Mouse (Mus musculus): ENCODE data around the gene Nek5. TPM values are rescaled to one million over a fixed set of nuclear protein-coding genes. Genes with fewer than 3 reads are reported as not detected.
A peak's percentile ranks its signal among the peaks of the same experiment; 100 is the strongest.

The Nek5 gene
- polyA plus RNA-seq, 1 experiment, result 0.79 TPM

GRCm38 (mm10) chr8:22145831-22146230 lies 21.0 kb upstream of the Nek5 start:
- DNase-seq (ENCODE audit: low read depth), result no peak
- TF ChIP-seq POLR2A (IDR thresholded peaks at IDR 0.05; ENCODE audit: borderline replicate concordance, extremely low read depth, insufficient read depth, insufficient read length, poor library complexity, severe bottlenecking) (no peak), CTCF (IDR thresholded peaks at IDR 0.05; ENCODE audit: borderline replicate concordance, extremely low read depth, insufficient read depth, insufficient read length) (no peak)

- DNase-seq (ENCODE audit: low read depth), result no peak
- no peak for TF ChIP-seq CTCF (IDR thresholded peaks at IDR 0.05; ENCODE audit: borderline replicate concordance, extremely low read depth, insufficient read depth, insufficient read length)
- no peak for TF ChIP-seq POLR2A (IDR thresholded peaks at IDR 0.05; ENCODE audit: borderline replicate concordance, extremely low read depth, insufficient read depth, insufficient read length, poor library complexity, severe bottlenecking)
These were observed 19.1 kb upstream of the Nek5 start for GRCm38 (mm10) chr8:22143764-22144491.

- no peak for DNase-seq (ENCODE audit: low read depth)
- no peak for TF ChIP-seq POLR2A (IDR thresholded peaks at IDR 0.05; ENCODE audit: borderline replicate concordance, extremely low read depth, insufficient read depth, insufficient read length, poor library complexity, severe bottlenecking)
- no peak for TF ChIP-seq CTCF (IDR thresholded peaks at IDR 0.05; ENCODE audit: borderline replicate concordance, extremely low read depth, insufficient read depth, insufficient read length)
These were observed 17.7 kb upstream of the Nek5 start for GRCm38 (mm10) chr8:22142592-22142991.

GRCm38 (mm10) chr8:22141836-22142385 lies 17.1 kb upstream of the Nek5 start:
- TF ChIP-seq POLR2A (IDR thresholded peaks at IDR 0.05; ENCODE audit: borderline replicate concordance, extremely low read depth, insufficient read depth, insufficient read length, poor library complexity, severe bottlenecking) (no peak), CTCF (IDR thresholded peaks at IDR 0.05; ENCODE audit: borderline replicate concordance, extremely low read depth, insufficient read depth, insufficient read length) (no peak)
- DNase-seq (ENCODE audit: low read depth), result no peak

- DNase-seq (ENCODE audit: low read depth), result peak; percentile 34
These were observed 11.6 kb upstream of the Nek5 start for GRCm38 (mm10) chr8:22136462-22136861.

GRCm38 (mm10) chr8:22134750-22135135 lies 9.9 kb upstream of the Nek5 start:
- TF ChIP-seq POLR2A (IDR thresholded peaks at IDR 0.05; ENCODE audit: borderline replicate concordance, extremely low read depth, insufficient read depth, insufficient read length, poor library complexity, severe bottlenecking) (no peak), CTCF (IDR thresholded peaks at IDR 0.05; ENCODE audit: borderline replicate concordance, extremely low read depth, insufficient read depth, insufficient read length) (no peak)
- DNase-seq (ENCODE audit: low read depth), result no peak

- TF ChIP-seq POLR2A (IDR thresholded peaks at IDR 0.05; ENCODE audit: borderline replicate concordance, extremely low read depth, insufficient read depth, insufficient read length, poor library complexity, severe bottlenecking), result no peak
- TF ChIP-seq CTCF (IDR thresholded peaks at IDR 0.05; ENCODE audit: borderline replicate concordance, extremely low read depth, insufficient read depth, insufficient read length), result no peak
- no peak for DNase-seq (ENCODE audit: low read depth)
These were observed 9.4 kb upstream of the Nek5 start for GRCm38 (mm10) chr8:22134078-22134749.

GRCm38 (mm10) chr8:22132062-22132461 lies 7.2 kb upstream of the Nek5 start:
- no peak for DNase-seq (ENCODE audit: low read depth)
- no peak for TF ChIP-seq POLR2A (IDR thresholded peaks at IDR 0.05; ENCODE audit: borderline replicate concordance, extremely low read depth, insufficient read depth, insufficient read length, poor library complexity, severe bottlenecking)
- no peak for TF ChIP-seq CTCF (IDR thresholded peaks at IDR 0.05; ENCODE audit: borderline replicate concordance, extremely low read depth, insufficient read depth, insufficient read length)

GRCm38 (mm10) chr8:22107020-22107419 lies 17.8 kb downstream of the Nek5 start:
- no peak for DNase-seq (ENCODE audit: low read depth)

GRCm38 (mm10) chr8:22091568-22091967 lies 33.3 kb downstream of the Nek5 start:
- DNase-seq (ENCODE audit: low read depth), result peak; percentile 37
- TF ChIP-seq POLR2A (IDR thresholded peaks at IDR 0.05; ENCODE audit: borderline replicate concordance, extremely low read depth, insufficient read depth, insufficient read length, poor library complexity, severe bottlenecking) (no peak), CTCF (IDR thresholded peaks at IDR 0.05; ENCODE audit: borderline replicate concordance, extremely low read depth, insufficient read depth, insufficient read length) (peak; percentile 50; the same call in 1 of the 2 replicates)

More at GRCm38 (mm10) chr8:22107020-22107419, 17.8 kb downstream of the Nek5 start:
- no peak for TF ChIP-seq CTCF (IDR thresholded peaks at IDR 0.05; ENCODE audit: borderline replicate concordance, extremely low read depth, insufficient read depth, insufficient read length)
- no peak for TF ChIP-seq POLR2A (IDR thresholded peaks at IDR 0.05; ENCODE audit: borderline replicate concordance, extremely low read depth, insufficient read depth, insufficient read length, poor library complexity, severe bottlenecking)

GRCm38 (mm10) chr8:22089226-22089625 lies 35.6 kb downstream of the Nek5 start:
- no peak for TF ChIP-seq CTCF (IDR thresholded peaks at IDR 0.05; ENCODE audit: borderline replicate concordance, extremely low read depth, insufficient read depth, insufficient read length)
- TF ChIP-seq POLR2A (IDR thresholded peaks at IDR 0.05; ENCODE audit: borderline replicate concordance, extremely low read depth, insufficient read depth, insufficient read length, poor library complexity, severe bottlenecking), result no peak
- DNase-seq (ENCODE audit: low read depth), result no peak
